Mouse (Mus musculus): Measurements from ENCODE around the gene Papss1. TPM values are rescaled to one million over a fixed set of nuclear protein-coding genes. Genes with fewer than 3 reads are reported as not detected.

Gene Papss1
- polyA plus RNA-seq, 1 experiment = 0.19 TPM

DNA sequence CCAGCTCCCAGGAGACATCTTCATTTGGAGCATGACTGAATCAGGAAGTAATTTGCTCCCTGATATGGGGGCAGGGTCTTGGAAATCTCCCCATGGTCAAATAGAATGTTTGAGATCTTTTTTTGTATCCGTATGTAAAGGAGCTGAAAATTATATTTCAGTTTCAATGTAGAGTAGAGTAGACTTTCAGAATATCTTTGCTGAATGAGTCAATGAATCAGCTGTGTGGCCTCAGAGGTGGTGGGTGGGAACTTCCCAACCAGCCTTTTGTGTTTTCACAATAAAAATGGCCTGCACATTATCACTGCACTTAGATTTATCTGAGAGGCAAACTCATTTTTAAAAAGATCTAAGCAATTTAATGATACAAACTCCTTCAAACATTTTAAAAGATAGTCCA lies 58.6 kb downstream of the Papss1 start:
- no peak overlapping the region for H3K4me3 ChIP-seq (replicated peaks)
- no peaks in the 10 kb centered on the region for H3K27me3 ChIP-seq (ENCODE audit: control insufficient read depth)
- H3K9me3 ChIP-seq (ENCODE audit: control insufficient read depth, low read length) = no peaks in the 10 kb centered on the region
- peaks cover 7% of the 10 kb centered on the region for H3K36me3 ChIP-seq (ENCODE audit: control insufficient read depth)
- TF ChIP-seq TAL1 (IDR thresholded peaks at IDR 0.05; ENCODE audit: low read length) (no peak), GATA1 (IDR thresholded peaks at IDR 0.05; ENCODE audit: low read length) (no peak)
- H3K4me1 ChIP-seq (ENCODE audit: control insufficient read depth) = no peaks in the 10 kb centered on the region

DNA sequence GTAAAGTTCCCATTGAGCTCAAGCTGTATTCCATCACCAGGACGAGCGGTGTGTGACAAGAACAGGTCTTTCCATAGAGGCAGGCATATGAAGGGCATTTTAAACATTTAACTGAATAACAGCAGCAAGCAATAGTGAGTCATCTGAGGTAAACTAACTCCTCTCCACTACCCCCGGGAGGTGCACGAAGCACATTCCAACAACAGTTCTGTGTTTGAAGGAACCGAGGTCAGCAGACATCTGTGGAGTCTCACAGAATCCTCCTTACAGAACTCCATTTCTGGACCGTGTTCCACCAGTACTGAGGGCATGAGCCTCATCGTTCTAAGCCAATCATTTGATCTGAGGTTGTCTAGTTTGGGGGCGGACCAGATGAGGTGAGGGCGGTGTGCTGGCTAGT lies 59.5 kb downstream of the Papss1 start:
- no peaks in the 10 kb centered on the region for H3K9me3 ChIP-seq (ENCODE audit: control insufficient read depth, low read length)
- H3K27me3 ChIP-seq (ENCODE audit: control insufficient read depth) = no peaks in the 10 kb centered on the region
- TF ChIP-seq TAL1 (IDR thresholded peaks at IDR 0.05; ENCODE audit: low read length) = no peak
- no peak for TF ChIP-seq GATA1 (IDR thresholded peaks at IDR 0.05; ENCODE audit: low read length)
- H3K4me1 ChIP-seq (ENCODE audit: control insufficient read depth) = no peaks in the 10 kb centered on the region
- peaks cover 3% of the 10 kb centered on the region for H3K36me3 ChIP-seq (ENCODE audit: control insufficient read depth)
- no peak overlapping the region for H3K4me3 ChIP-seq (replicated peaks)

DNA sequence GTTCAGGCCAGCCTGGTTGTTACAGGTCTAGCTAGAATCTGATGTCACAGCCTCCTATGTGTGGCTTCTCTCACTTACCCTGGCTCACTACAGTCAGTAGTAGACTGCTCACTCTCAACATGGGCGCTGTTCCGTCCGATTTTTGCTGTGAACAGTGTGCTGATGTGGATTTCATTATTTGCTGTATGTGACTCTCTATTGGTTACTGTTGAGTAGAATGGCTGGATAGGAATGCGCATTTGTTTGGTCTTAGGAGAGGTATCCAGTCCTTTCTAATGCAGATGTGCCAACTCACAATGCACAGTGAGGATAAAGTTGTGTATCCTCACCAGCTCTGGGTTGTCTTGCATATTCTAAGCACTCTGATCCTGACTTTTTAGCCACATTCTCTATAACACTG lies 62.9 kb downstream of the Papss1 start:
- no peaks in the 10 kb centered on the region for H3K4me1 ChIP-seq (ENCODE audit: control insufficient read depth)
- H3K9me3 ChIP-seq (ENCODE audit: control insufficient read depth, low read length) = no peaks in the 10 kb centered on the region
- no peaks in the 10 kb centered on the region; the same call in 1 of the 2 replicates for H3K36me3 ChIP-seq (ENCODE audit: control insufficient read depth)
- no peak overlapping the region for H3K4me3 ChIP-seq (replicated peaks)
- TF ChIP-seq GATA1 (IDR thresholded peaks at IDR 0.05; ENCODE audit: low read length) (no peak), TAL1 (IDR thresholded peaks at IDR 0.05; ENCODE audit: low read length) (no peak)
- no peaks in the 10 kb centered on the region for H3K27me3 ChIP-seq (ENCODE audit: control insufficient read depth)

DNA sequence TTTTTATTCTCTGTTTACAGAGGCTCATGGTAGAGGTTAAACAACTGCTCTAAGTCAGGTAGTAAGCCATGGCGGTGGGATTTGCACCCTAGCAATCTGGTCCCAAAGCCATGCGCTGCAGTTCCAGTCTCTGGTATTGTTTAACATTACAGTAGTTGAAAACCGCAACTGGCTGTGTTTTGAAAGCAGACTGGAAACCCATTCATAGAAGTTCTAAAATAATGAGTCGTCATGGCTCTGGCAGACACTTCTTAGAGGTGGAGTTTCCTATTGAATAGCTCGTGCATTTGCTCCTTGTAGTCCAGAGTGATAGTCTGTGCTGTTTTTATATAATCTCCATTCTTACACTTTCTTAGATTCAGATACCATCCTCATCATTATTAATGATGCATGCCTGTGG lies 63.7 kb downstream of the Papss1 start:
- no peaks in the 10 kb centered on the region for H3K4me1 ChIP-seq (ENCODE audit: control insufficient read depth)
- H3K36me3 ChIP-seq (ENCODE audit: control insufficient read depth) = no peaks in the 10 kb centered on the region; the same call in 1 of the 2 replicates
- no peaks in the 10 kb centered on the region for H3K27me3 ChIP-seq (ENCODE audit: control insufficient read depth)
- H3K9me3 ChIP-seq (ENCODE audit: control insufficient read depth, low read length) = no peaks in the 10 kb centered on the region
- no peak for TF ChIP-seq GATA1 (IDR thresholded peaks at IDR 0.05; ENCODE audit: low read length)
- TF ChIP-seq TAL1 (IDR thresholded peaks at IDR 0.05; ENCODE audit: low read length) = no peak
- H3K4me3 ChIP-seq (replicated peaks) = no peak overlapping the region

DNA sequence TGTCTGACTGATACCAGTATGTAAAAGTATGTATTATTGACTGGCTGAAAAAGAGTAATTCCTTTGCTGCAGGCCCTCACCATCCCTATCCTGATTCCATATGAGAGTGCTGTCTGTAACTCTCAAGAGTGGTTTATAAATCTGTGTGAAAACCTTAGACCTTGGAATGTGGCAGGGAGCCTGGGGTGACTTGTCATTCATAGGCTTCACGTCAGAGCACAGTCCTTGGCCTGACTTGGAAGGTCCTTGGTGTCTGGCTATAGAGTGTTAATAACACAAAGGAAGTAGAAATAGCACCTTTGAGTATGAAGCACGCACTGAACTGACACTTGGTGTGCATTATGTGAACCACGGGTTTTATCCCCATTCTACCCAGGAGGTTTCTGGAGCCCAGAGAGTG lies 64.4 kb downstream of the Papss1 start:
- Histone ChIP-seq H3K9me3 (ENCODE audit: control insufficient read depth, low read length) (no peaks in the 10 kb centered on the region), H3K27me3 (ENCODE audit: control insufficient read depth) (no peaks in the 10 kb centered on the region), H3K4me1 (ENCODE audit: control insufficient read depth) (no peaks in the 10 kb centered on the region), H3K36me3 (ENCODE audit: control insufficient read depth) (no peaks in the 10 kb centered on the region; the same call in 1 of the 2 replicates), H3K4me3 (replicated peaks) (no peak overlapping the region)
- TF ChIP-seq TAL1 (IDR thresholded peaks at IDR 0.05; ENCODE audit: low read length) (no peak), GATA1 (IDR thresholded peaks at IDR 0.05; ENCODE audit: low read length) (no peak)

DNA sequence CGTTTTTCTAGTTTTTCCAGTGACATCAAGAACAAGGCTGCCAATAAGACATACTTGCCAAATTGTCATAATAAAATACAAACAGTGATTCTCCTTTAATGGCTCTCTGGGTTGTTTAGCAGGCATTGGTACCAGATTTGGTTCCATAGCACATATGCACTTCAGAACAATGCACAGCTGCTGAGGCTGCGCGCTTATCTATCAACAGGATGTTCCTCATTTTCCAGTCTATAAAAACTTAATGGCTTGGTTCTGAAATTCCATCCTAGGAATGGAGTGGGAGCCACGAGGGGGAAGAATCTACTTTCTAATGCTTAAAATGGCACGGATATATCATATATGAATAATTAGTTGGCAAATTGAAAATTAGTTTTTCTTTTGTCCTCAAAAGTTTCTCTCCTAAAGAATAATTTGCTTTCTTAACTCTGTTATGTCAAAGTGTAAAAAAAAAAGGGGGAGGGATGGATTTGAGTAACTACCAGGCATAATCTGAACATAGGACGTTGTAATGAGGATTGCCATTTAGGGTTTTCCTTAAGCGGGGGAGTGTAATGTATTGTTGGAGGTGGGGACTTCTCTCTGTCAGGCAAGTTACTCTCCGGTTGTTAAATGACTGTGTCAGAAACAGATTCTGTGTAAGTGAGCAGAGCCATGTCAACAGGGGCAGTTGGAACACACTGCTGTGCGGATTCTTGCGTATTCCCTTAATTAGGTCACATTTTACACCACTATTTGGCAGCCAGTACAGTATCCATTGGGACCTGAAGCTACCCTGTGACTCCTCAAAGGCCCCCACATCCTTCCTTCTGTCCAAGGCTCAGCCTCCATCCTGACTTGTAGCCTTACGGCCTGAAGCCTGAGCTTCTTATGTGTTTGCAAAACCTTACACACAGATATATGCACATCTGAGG lies 66.1 kb downstream of the Papss1 start:
- no peaks in the 10 kb centered on the region for H3K27me3 ChIP-seq (ENCODE audit: control insufficient read depth)
- TF ChIP-seq GATA1 (IDR thresholded peaks at IDR 0.05; ENCODE audit: low read length) = no peak
- no peak for TF ChIP-seq TAL1 (IDR thresholded peaks at IDR 0.05; ENCODE audit: low read length)
- H3K36me3 ChIP-seq (ENCODE audit: control insufficient read depth) = no peaks in the 10 kb centered on the region; the same call in 1 of the 2 replicates
- H3K4me3 ChIP-seq (replicated peaks) = no peak overlapping the region
- H3K4me1 ChIP-seq (ENCODE audit: control insufficient read depth) = no peaks in the 10 kb centered on the region
- H3K9me3 ChIP-seq (ENCODE audit: control insufficient read depth, low read length) = no peaks in the 10 kb centered on the region

DNA sequence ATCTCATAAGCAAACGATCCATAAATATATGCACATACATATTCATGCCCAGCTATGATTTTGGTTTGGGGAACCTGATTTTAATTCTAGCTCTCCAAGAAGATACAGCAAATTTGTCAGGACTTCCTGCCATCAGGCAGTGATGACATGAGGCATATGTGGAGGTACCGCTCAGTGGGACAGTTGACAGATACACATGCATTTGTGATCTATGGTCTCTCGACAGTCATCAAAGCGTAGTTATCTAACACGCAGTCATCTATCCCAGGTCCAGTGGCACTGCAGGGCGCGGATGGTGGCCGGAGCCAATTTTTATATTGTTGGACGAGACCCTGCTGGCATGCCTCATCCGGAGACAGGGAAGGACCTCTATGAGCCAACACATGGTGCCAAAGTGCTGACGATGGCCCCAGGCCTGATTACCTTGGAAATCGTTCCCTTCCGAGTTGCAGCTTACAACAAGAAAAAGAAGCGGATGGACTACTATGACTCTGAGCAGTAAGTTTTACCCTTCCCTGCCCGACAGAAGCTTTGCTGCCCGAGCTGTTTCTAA lies 66.8 kb downstream of the Papss1 start:
- no peaks in the 10 kb centered on the region for H3K27me3 ChIP-seq (ENCODE audit: control insufficient read depth)
- no peaks in the 10 kb centered on the region; the same call in 1 of the 2 replicates for H3K36me3 ChIP-seq (ENCODE audit: control insufficient read depth)
- H3K9me3 ChIP-seq (ENCODE audit: control insufficient read depth, low read length) = no peaks in the 10 kb centered on the region
- no peak overlapping the region for H3K4me3 ChIP-seq (replicated peaks)
- H3K4me1 ChIP-seq (ENCODE audit: control insufficient read depth) = no peaks in the 10 kb centered on the region
- no peak for TF ChIP-seq GATA1 (IDR thresholded peaks at IDR 0.05; ENCODE audit: low read length)
- no peak for TF ChIP-seq TAL1 (IDR thresholded peaks at IDR 0.05; ENCODE audit: low read length)

DNA sequence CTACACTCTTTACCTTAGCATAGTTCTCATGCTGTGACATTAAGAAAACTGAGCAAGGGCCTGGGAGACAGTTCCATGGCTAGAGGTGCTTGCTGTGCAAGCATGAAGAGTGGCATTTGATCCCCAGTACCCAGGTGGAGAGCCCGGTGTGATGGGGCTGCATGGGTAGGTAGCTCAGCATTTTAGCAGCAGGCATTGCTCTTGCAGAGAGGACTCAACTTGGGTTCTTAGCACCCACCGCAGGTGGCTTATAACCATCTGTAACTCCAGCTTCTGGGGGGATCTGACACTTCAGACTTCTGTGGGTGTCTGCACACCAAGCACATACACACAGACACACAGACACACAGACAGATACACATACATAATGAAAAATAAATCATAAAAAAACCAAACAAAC lies 69.5 kb downstream of the Papss1 start:
- no peaks in the 10 kb centered on the region for H3K4me1 ChIP-seq (ENCODE audit: control insufficient read depth)
- H3K36me3 ChIP-seq (ENCODE audit: control insufficient read depth) = no peaks in the 10 kb centered on the region; the same call in 1 of the 2 replicates
- no peaks in the 10 kb centered on the region for H3K9me3 ChIP-seq (ENCODE audit: control insufficient read depth, low read length)
- no peak for TF ChIP-seq TAL1 (IDR thresholded peaks at IDR 0.05; ENCODE audit: low read length)
- no peak for TF ChIP-seq GATA1 (IDR thresholded peaks at IDR 0.05; ENCODE audit: low read length)
- no peak overlapping the region for H3K4me3 ChIP-seq (replicated peaks)
- H3K27me3 ChIP-seq (ENCODE audit: control insufficient read depth) = no peaks in the 10 kb centered on the region

DNA sequence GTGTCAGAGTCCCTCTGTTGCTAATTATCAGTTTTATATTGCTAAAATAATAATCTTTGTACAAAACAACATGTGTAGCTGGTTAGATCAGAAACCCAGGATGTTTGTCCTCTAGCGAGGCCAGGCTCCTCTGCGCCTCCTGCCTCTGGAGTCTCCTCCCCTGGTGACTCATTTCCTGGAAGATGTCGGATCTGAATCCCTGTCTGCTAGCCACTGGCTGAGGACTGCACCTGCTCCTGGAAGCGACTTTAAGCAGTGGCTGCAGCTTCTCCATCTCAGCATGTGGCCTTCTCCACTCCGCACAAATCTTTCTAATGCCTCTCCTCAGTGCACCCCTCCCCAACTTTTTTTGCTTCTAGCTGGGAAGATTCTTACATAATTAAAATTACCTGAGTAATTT lies 71.6 kb downstream of the Papss1 start:
- no peaks in the 10 kb centered on the region for H3K4me1 ChIP-seq (ENCODE audit: control insufficient read depth)
- no peaks in the 10 kb centered on the region for H3K27me3 ChIP-seq (ENCODE audit: control insufficient read depth)
- H3K4me3 ChIP-seq (replicated peaks) = no peak overlapping the region
- H3K36me3 ChIP-seq (ENCODE audit: control insufficient read depth) = no peaks in the 10 kb centered on the region; the same call in 1 of the 2 replicates
- H3K9me3 ChIP-seq (ENCODE audit: control insufficient read depth, low read length) = no peaks in the 10 kb centered on the region
- TF ChIP-seq GATA1 (IDR thresholded peaks at IDR 0.05; ENCODE audit: low read length) (no peak), TAL1 (IDR thresholded peaks at IDR 0.05; ENCODE audit: low read length) (no peak)
